Mouse (Mus musculus): ENCODE results near the gene Retreg3.
"Not testable (repeated sequence)": the region's sequence is repeated elsewhere in the genome, so short reads cannot be mapped to it uniquely, and the experiment has no call there.

Retreg3 gene

DNA sequence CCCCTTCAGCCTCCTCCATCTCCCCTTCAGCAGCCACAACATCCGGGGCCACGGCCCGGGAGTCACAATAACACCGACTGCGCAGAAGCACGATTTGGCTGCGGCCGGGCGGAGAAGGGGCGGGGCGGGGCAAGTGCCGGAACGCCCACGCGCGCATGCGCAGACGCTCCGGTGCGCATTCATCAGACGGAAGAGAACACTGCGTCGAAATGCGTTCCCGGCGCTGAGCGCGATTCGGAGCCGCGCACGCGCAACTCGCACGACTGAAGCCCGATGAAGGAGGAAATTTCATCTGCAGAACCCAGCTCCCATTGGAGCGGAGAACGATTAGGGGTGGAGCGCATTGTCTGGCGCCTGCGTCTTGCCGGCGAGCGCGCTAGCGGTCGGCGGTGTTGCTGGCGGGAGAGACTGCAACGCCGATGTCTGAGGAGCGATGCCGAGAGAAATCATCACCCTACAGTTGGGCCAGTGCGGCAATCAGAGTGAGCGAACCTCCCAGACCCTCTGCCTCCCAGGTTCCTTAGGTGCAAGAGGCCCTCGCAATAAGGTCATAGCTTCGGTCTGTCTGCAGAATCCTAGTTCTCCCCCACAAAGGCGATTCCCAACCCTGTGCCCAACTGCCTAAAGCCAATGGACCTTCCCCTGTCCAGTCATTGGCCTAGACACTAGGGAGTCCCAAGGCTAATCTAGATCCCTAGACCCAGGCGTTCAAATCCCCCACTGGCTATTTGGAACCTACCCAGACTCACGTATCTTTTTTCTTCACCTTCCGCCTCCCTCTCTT, at the start of gene Retreg3, which contains the start of gene Tubg1:
Gene Retreg3 (minus strand): TSS at position 133 of the 784 bp plus-strand sequence.
Gene Tubg1 (plus strand): TSS at position 178 of the 784 bp plus-strand sequence.
- DNase-seq (ENCODE audit: low spot score in 2 of 2), result peak; percentile 98

DNA sequence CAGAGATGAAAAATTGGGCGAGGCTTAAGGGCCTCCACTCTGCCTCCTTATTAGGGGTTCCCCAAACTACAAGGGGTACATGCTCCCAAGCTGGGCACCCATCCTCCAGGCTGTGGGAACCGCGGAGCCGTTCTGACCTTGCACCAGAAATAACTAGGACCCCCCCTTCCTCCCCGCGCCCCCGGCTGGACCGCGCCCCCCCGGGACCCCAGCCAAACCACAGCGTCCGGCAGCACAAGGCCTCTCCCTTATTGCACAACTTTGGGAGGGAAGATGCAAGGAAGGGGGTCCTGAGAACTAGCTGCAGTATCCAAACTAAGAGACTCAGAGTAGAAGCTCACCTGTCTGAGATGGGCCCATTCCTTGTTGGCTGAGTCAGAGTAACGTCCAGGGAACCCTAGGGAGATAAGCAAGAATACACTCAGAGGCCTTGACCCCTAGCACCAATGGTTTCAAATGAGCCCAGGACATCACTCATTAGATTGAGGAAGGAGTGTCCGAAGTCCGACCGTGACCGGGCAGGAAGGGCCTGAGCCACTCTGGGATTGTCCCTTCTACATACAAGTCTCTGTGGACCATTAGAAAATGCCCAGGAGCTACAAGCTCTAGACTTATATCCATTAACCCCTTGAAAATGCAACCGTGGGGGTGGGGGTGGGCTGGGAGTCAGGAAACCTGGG, 48.7 kb upstream of the Retreg3 start:
- DNase-seq (ENCODE audit: low spot score in 2 of 2), result no peak

DNA sequence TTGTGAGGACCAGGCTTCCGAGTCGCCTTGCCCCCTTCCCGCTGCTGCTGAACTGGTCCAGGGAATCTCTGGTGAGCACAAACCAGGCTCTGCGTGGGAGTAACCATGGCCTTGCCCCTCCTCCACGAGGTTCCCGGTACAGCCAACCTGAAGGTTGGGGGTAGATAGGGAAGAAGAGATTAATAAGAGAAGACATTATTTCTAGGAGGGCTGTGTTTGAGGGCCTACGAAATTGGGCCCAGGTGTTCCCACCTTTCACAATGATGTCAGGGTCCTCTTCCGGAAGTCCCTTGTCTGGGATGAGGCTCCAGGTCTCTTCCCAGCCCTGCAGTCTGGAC, 48.2 kb upstream of the Retreg3 start:
- DNase-seq (ENCODE audit: low spot score in 2 of 2), result no peak

GRCm38 (mm10) chr11:101167211-101167962, 47.7 kb upstream of the Retreg3 start:
- DNase-seq (ENCODE audit: low spot score in 2 of 2), result no peak

DNA sequence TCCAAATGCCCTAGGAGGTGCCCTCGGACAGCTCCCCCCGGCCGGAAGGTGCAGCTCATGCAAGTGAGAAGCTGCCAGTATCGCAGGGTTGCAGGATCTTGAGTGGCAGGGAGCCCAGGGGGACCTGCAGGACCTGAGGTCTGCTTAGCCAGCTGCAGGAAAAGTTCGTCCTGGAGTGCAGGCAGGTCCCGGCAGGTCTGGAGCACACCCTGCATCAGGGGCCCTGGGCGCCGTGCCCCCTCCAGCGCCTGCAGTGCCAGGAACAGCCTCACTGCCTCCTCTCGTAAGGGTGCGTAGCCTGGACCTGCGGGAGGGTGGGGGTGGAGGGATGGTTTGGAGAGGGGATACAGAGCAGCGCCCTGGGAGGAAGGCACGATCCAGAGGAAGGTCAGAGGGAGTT, 46.7 kb upstream of the Retreg3 start:
- DNase-seq (ENCODE audit: low spot score in 2 of 2), result no peak

DNA sequence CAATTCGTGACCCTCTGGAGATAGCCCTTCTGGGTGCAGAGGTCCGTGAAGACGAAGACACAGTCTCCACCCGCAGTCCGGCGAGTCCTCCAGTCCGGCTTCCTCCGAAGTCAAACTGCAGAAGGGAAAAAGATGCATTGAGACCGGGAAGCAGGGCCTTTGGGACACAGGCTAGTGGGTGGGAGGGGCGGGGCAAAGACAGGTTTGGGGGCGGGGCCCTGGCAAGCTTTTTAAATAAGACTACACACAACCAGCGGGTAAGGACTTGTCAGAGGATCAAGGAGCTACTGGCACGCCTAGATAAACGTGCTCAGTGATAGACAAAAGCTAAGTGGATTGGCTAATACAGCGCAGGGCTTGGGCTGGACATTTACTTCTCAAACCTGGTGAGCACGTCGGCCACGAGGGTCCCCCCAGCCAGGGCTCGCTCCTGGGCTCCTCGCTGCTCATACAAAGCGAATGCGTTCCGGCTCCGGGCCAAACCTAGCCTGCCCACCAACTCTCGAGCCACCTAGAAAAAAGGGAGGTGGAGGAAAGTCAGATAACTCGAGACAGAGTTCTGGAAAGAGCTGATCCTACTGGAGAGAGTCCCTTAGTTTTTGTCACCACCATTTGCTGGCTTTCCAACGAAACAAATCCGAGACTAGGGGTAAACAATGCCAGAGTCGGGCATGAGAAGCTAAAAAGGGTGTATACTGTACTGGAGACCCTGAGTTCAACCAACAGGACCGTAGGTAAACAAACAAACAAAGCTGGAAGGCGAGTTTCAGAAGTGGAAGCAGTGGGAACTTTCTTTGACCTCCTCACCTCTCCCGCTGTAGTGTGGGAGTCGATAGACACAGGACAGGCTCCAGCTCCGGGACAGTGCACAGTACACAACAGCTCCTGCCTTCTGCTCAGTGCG, 45.2 kb upstream of the Retreg3 start:
- no peak for DNase-seq (ENCODE audit: low spot score in 2 of 2)

GRCm38 (mm10) chr11:101164351-101164665, 44.6 kb upstream of the Retreg3 start:
- no peak for DNase-seq (ENCODE audit: low spot score in 2 of 2)

DNA sequence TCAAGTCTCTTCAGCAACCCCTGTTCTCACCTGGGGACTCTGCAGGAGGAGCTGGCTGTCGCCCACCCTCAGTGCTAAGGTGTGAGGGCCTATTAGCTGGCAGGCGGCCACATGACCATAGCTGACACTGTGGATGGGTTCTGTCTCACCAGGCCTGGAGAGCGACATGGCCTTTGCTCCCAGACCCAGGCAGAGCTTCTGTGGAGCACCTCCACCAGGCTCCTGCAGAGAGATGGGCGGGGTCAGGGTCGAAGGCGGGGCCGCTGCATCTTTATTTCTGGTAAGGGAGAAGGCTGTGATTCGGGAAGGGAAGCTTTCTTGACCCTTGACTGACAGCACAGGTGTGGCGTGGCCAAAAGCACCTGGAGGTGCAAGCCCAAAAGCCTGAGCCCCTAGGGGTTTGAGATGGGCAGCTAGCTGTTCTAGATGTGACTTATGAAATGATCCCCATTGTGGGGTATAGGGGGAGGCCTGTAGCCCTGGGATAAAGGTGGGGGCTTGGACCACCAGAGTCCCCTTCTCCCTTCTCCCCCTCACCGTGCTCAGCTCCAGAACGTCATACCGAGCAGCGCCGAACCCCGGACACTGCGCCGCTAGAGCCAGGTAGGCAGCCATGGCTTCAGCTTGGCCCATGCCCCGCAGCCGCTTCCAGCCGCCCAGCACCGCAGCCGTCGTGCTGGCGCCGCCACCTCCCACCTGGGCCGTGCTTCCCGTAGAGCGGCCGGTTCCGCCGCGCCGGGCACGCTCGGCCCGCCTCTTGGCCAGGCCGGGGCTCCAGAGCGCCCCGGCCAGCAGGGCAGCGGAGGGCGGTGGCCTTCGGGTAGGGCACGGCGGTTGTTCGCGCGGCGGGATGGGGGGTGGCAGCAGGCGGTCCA, 44.0 kb upstream of the Retreg3 start:
- no peak for DNase-seq (ENCODE audit: low spot score in 2 of 2)

GRCm38 (mm10) chr11:101162772-101163171, 43.1 kb upstream of the Retreg3 start:
- DNase-seq (ENCODE audit: low spot score in 2 of 2), result no peak

DNA sequence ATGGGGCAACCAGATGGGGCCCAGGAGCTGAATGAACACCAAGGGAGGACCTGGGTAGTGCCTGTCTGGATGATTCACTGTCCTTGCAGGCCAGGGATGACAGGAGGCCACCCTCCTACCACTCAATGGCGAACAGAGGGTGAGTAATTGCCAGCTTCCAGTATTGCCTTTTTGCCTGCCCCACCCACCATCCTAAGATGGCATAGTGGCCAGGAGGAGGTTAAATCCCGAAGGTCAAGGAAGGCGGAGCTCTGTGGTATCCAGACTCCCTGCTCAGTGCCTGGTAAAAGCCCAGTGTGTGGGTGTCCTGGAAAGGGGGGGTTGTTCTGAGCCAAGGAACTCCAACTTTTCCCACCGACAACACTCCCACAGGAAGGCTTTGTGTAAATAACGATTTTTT, 42.6 kb upstream of the Retreg3 start:
- no peak for DNase-seq (ENCODE audit: low spot score in 2 of 2)

GRCm38 (mm10) chr11:101161551-101161950, 41.9 kb upstream of the Retreg3 start:
- DNase-seq (ENCODE audit: low spot score in 2 of 2), result no peak

- not testable (repeated sequence) for DNase-seq (ENCODE audit: low spot score in 2 of 2)
Observed at GRCm38 (mm10) chr11:101160981-101161505, 41.4 kb upstream of the Retreg3 start.

DNA sequence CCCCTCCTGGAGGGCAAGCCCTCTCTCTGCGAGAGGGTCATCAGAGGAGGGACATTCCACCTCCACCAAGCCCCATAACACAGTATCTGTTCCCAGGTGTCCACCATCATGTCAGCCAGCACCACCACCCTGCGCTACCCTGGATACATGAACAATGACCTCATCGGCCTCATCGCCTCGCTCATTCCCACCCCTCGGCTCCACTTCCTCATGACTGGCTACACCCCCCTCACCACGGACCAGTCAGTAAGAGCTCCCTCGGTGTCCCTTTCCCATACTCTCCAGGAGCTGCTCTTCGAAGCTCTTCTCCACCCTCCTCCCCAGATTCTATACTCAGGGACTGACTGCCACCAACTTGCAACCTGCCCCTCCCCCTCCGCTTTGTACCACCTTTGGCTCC, 40.5 kb upstream of the Retreg3 start:
- DNase-seq (ENCODE audit: low spot score in 2 of 2), result not testable (repeated sequence)

DNA sequence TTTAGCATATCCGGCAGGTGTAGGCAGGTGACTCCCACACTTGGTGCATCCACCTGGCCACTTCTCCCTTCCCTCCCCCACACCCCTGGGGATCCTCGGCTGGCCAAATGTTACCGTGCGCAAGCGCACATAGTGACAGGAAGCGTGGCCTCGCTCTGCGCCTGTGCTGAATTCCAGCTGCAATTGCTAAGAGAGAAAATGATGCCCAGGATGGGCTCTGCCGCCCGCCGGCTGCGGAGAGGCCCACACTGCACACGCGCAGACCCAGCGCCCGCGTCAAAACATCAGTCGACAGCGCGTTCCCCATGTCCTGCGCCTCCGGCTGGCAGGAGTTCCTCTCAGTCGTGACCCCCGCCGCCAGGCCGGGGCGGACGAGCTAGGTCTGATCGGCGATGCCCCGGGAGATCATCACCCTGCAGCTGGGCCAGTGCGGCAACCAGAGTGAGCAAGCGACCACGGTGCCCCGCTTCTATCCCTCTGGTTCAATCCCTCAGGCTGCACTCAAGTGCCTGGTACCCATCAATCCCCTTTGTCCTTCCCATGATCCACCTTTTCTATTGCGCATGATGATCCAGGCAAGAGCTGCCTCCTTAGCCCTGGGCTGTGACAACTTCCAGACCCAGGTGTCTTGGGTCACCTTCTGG, 36.2 kb upstream of the Retreg3 start, which contains the start of gene Tubg2:
Gene Tubg2 (plus strand): TSS at position 180 of the 644 bp plus-strand sequence.
- DNase-seq (ENCODE audit: low spot score in 2 of 2), result peak; percentile 82 to 84

DNA sequence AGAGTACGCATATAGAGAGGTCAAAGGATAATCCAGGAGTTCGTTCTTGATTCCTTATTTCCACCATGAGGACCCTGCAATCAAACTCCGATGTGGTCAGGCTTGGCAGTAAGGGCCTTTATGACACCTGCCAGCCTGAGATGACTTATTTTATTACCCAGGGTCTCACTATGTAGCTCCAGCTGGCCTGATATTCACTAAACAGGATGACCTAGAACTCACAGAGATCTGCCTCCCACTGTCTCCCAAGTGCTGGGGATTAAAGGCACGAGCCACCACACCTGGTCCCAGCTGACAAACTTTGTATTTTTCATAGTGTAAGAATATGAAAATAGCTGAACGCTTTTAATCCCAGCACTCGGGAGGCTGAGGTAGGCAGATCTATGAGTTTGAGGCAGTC, 35.5 kb upstream of the Retreg3 start:
- no peak for DNase-seq (ENCODE audit: low spot score in 2 of 2)

DNA sequence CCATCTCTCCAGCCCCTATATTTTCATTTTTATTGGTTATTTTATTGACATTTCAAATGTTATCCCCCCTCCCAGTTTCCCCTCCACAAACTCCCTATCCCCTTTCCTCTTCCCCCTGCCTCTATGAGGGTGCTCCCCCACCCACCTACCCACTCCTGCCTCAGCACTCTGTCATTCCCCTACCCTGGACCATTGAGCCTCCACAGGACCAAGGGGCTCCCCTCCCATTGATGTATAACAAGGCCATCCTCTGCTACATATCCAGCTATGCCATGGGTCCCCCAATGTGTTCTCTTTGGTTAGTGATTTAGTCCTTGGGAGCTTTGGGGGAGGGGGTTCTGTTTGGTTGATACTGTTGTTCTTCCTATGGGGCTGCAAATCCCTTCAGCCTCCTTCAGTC, 35.0 kb upstream of the Retreg3 start:
- DNase-seq (ENCODE audit: low spot score in 2 of 2), result no peak

- no peak for DNase-seq (ENCODE audit: low spot score in 2 of 2)
Observed at GRCm38 (mm10) chr11:101152825-101153224, 33.1 kb upstream of the Retreg3 start.

DNA sequence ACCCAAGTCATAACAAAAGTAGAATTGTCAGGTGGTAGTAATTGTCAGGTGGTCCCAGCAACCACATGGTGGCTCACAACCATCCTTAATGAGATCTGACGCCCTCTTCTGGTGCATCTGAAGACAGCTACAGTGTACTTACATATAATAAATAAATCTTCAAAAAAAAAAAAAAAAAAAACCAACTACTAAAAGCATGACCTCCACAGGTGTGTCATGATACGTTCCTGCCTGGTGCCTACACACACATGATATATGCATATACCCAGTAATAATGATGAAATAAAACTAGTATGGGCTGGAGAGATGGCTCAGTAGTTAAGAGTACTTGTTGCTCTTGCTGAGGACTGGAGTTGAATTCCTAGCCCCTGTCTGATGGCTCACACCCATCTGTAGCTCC, 31.4 kb upstream of the Retreg3 start:
- DNase-seq (ENCODE audit: low spot score in 2 of 2), result no peak

- no peak for DNase-seq (ENCODE audit: low spot score in 2 of 2)
Observed at GRCm38 (mm10) chr11:101149178-101150105, 29.7 kb upstream of the Retreg3 start.

Data from right cerebral cortex, postnatal 36 days (tissue).